Comparison of ENCODE assay signal across 30 mouse cellular contexts in genomic region chr12:3702903-3703302, GRCm38 (mm10).
DNase-seq lines count a peak whose midpoint lies in the region; ATAC-seq and TF ChIP-seq lines count a peak whose summit lies in the region.
"Had no signal": no experiment of that assay in that cellular context is flagged by ENCODE, and none has a peak within 500 bp of the region (broad histone marks: within the 10 kb centered on the region; RNA-seq: fewer than 3 reads in every experiment).

No protein-coding gene starts in this region.

- WGBS in liver, postnatal 0 days (ENCODE audit: insufficient replicate concordance) = 63% methylated on average over 7 of the region's 7 CpGs
- 88% methylated on average over 7 of the region's 7 CpGs for WGBS in liver, embryonic 11.5 days
- 74% methylated on average over 7 of the region's 7 CpGs for WGBS in intestine, embryonic 16.5 days
- 86% methylated on average over 7 of the region's 7 CpGs for WGBS in stomach, postnatal 0 days

- no peak overlapping the region for H3K4me3 ChIP-seq in liver, postnatal 0 days (ENCODE audit: low read depth, low read length)
- no peak overlapping the region for H3K4me3 ChIP-seq in liver, embryonic 11.5 days (ENCODE audit: low read depth, low read length)
- no peak overlapping the region for H3K4me3 ChIP-seq in intestine, embryonic 16.5 days (ENCODE audit: low read length)
- no peak overlapping the region for H3K4me3 ChIP-seq in stomach, postnatal 0 days (ENCODE audit: low read depth, low read length)
- H3K4me3 ChIP-seq: embryonic facial prominence, embryonic 10.5 days; embryonic facial prominence, embryonic 13.5 days; erythroblast, embryonic 14.5 days; forebrain, embryonic 12.5 days; forebrain, embryonic 15.5 days; heart, adult 2 months; heart, embryonic 10.5 days; heart, embryonic 13.5 days had no signal

- H3K27ac ChIP-seq in liver, postnatal 0 days (ENCODE audit: low read depth) = peak overlapping the region; percentile 52; the same call in 1 of the 2 replicates
- H3K27ac ChIP-seq in liver, embryonic 11.5 days (ENCODE audit: low read depth, low read length) = no peak overlapping the region
- no peak overlapping the region for H3K27ac ChIP-seq in intestine, embryonic 16.5 days (ENCODE audit: low read length)
- H3K27ac ChIP-seq in stomach, postnatal 0 days (replicated peaks) = no peak overlapping the region
- H3K27ac ChIP-seq: embryonic facial prominence, embryonic 10.5 days; embryonic facial prominence, embryonic 13.5 days; forebrain, embryonic 12.5 days; forebrain, embryonic 15.5 days; heart, adult 2 months; heart, embryonic 10.5 days; heart, embryonic 13.5 days; hindbrain, embryonic 14.5 days; hindbrain, postnatal 0 days had no signal

- no peak for TF ChIP-seq EP300 in liver, postnatal 0 days (IDR thresholded peaks at IDR 0.05; ENCODE audit: low read depth)
- TF ChIP-seq EP300 in stomach, postnatal 0 days (optimal IDR thresholded peaks at IDR 0.05) = no peak

- ATAC-seq in liver, postnatal 0 days = peak; percentile 86
- ATAC-seq in liver, embryonic 11.5 days (replicated peaks; ENCODE audit: low FRiP score) = no peak
- peak; percentile 77 for ATAC-seq in intestine, embryonic 16.5 days
- peak; percentile 84 for ATAC-seq in stomach, postnatal 0 days (ENCODE audit: low FRiP score, low TSS enrichment)
- ATAC-seq: forebrain, embryonic 15.5 days; hindbrain, postnatal 0 days; Patski had no signal

- TF ChIP-seq CTCF in liver, postnatal 0 days (IDR thresholded peaks at IDR 0.05; ENCODE audit: low read depth) = no peak
- TF ChIP-seq CTCF in stomach, postnatal 0 days (IDR thresholded peaks at IDR 0.05; ENCODE audit: low read depth) = no peak

- no peak for DNase-seq in liver, postnatal 0 days
- DNase-seq in liver, embryonic 11.5 days (ENCODE audit: low spot score) = no peak
- DNase-seq in stomach, postnatal 0 days (ENCODE audit: low spot score) = no peak
- no peak for DNase-seq in cerebellum, postnatal 36 days
- no peak for DNase-seq in layer of hippocampus, adult 18-20 months (ENCODE audit: low spot score in 2 of 2)
- DNase-seq: adrenal gland, postnatal 14 days; B cell, adult 2 months; cerebellum, adult 11 months; cerebellum, adult 2 months; cerebellum, adult 9-11 months; cerebellum, postnatal 25 days; embryo, embryonic 11 days; gastrocnemius, postnatal 10 days; gastrocnemius, postnatal 36 days; heart, adult 2 months; heart, postnatal 14 days; heart, postnatal 4 days had no signal

- no peaks in the 10 kb centered on the region for H3K36me3 ChIP-seq in liver, postnatal 0 days (replicated peaks; ENCODE audit: insufficient read depth, low read length)
- H3K36me3 ChIP-seq in liver, embryonic 11.5 days (ENCODE audit: control insufficient read depth, insufficient read depth, low read length) = no peaks in the 10 kb centered on the region
- H3K36me3 ChIP-seq in intestine, embryonic 16.5 days (ENCODE audit: control insufficient read depth, insufficient read depth, low read length) = no peaks in the 10 kb centered on the region
- H3K36me3 ChIP-seq in stomach, postnatal 0 days (ENCODE audit: control insufficient read depth, insufficient read depth, low read length) = no peaks in the 10 kb centered on the region
- H3K36me3 ChIP-seq: forebrain, embryonic 12.5 days; forebrain, embryonic 15.5 days; G1E; heart, embryonic 10.5 days; heart, embryonic 13.5 days had no signal

- H3K4me1 ChIP-seq in liver, postnatal 0 days (ENCODE audit: insufficient read depth) = 0 out of 2 replicates have a peak, but pooled peaks cover 4% of the 10 kb centered on the region
- H3K4me1 ChIP-seq in liver, embryonic 11.5 days (replicated peaks; ENCODE audit: control insufficient read depth, insufficient read depth, low read length) = no peaks in the 10 kb centered on the region
- no peaks in the 10 kb centered on the region for H3K4me1 ChIP-seq in intestine, embryonic 16.5 days (ENCODE audit: control insufficient read depth, insufficient read depth, low read length)
- H3K4me1 ChIP-seq in stomach, postnatal 0 days (replicated peaks; ENCODE audit: control insufficient read depth, insufficient read depth) = no peaks in the 10 kb centered on the region
- H3K4me1 ChIP-seq: embryonic facial prominence, embryonic 10.5 days; embryonic facial prominence, embryonic 13.5 days; forebrain, embryonic 12.5 days; forebrain, embryonic 15.5 days; heart, embryonic 10.5 days; heart, embryonic 13.5 days had no signal

- H3K9me3 ChIP-seq in liver, postnatal 0 days (ENCODE audit: low read length) = no peaks in the 10 kb centered on the region
- H3K9me3 ChIP-seq in liver, embryonic 11.5 days (ENCODE audit: control insufficient read depth, low read length) = no peaks in the 10 kb centered on the region
- no peaks in the 10 kb centered on the region for H3K9me3 ChIP-seq in intestine, embryonic 16.5 days (ENCODE audit: control insufficient read depth, low read length)
- no peaks in the 10 kb centered on the region for H3K9me3 ChIP-seq in stomach, postnatal 0 days (ENCODE audit: control insufficient read depth, low read length)
- H3K9me3 ChIP-seq: embryonic facial prominence, embryonic 10.5 days; embryonic facial prominence, embryonic 13.5 days; forebrain, embryonic 12.5 days; forebrain, embryonic 15.5 days; G1E; heart, embryonic 10.5 days; heart, embryonic 13.5 days had no signal

- no peaks in the 10 kb centered on the region for H3K27me3 ChIP-seq in liver, postnatal 0 days (ENCODE audit: insufficient read depth, low read length)
- no peaks in the 10 kb centered on the region for H3K27me3 ChIP-seq in liver, embryonic 11.5 days (replicated peaks; ENCODE audit: control insufficient read depth, insufficient read depth, low read length)
- no peaks in the 10 kb centered on the region for H3K27me3 ChIP-seq in intestine, embryonic 16.5 days (replicated peaks; ENCODE audit: control insufficient read depth, insufficient read depth, low read length)
- no peaks in the 10 kb centered on the region for H3K27me3 ChIP-seq in stomach, postnatal 0 days (ENCODE audit: control insufficient read depth, insufficient read depth, low read length)
- H3K27me3 ChIP-seq: CH12.LX; embryonic facial prominence, embryonic 13.5 days; forebrain, embryonic 12.5 days; forebrain, embryonic 15.5 days; heart, embryonic 13.5 days; Patski had no signal

- H3K4me2 ChIP-seq in liver, postnatal 0 days (ENCODE audit: low read depth, low read length) = no peak overlapping the region
- H3K4me2 ChIP-seq in liver, embryonic 11.5 days = no peak overlapping the region
- H3K4me2 ChIP-seq in intestine, embryonic 16.5 days (ENCODE audit: low read depth, low read length) = no peak overlapping the region
- no peak overlapping the region for H3K4me2 ChIP-seq in stomach, postnatal 0 days (replicated peaks; ENCODE audit: low read depth)
- H3K4me2 ChIP-seq: embryonic facial prominence, embryonic 13.5 days; forebrain, embryonic 12.5 days; forebrain, embryonic 15.5 days; heart, embryonic 13.5 days; hindbrain, embryonic 14.5 days had no signal

- H3K9ac ChIP-seq in liver, postnatal 0 days (replicated peaks) = no peak overlapping the region
- no peak overlapping the region for H3K9ac ChIP-seq in liver, embryonic 11.5 days (ENCODE audit: low read depth, low read length)
- no peak overlapping the region for H3K9ac ChIP-seq in intestine, embryonic 16.5 days (ENCODE audit: low read depth, low read length)
- no peak overlapping the region for H3K9ac ChIP-seq in stomach, postnatal 0 days (ENCODE audit: low read length)
- H3K9ac ChIP-seq: embryonic facial prominence, embryonic 13.5 days; forebrain, embryonic 12.5 days; forebrain, embryonic 15.5 days; heart, embryonic 13.5 days; hindbrain, embryonic 14.5 days had no signal
